Mouse (Mus musculus) stomach, embryonic 14.5 days (tissue): ENCODE measurements around the gene Rftn1. TPM values are rescaled to one million over a fixed set of nuclear protein-coding genes. Genes with fewer than 3 reads are reported as not detected.

Experiments used
- ATAC-seq: fragments of 200-750 bp; cut with Nextera tagmentation; 2 replicates; pipeline ENCODE4 v1.8.0; 2017; ENCODE audit warnings: low read depth, moderate TSS enrichment; ENCODE audit not compliant: insufficient number of reproducible peaks, insufficient read depth, low FRiP score
- H3K27ac ChIP-seq: fragments of 300-500 bp; sonication (generic); 2 replicates; pipeline ENCODE4 v1.5.1; 2014; ENCODE audit warnings: mild to moderate bottlenecking, low read length, moderate library complexity, mixed read lengths
- H3K27me3 ChIP-seq: fragments of 300-500 bp; sonication (generic); 2 replicates; pipeline ENCODE4 v1.6.1; 2014; ENCODE audit warnings: low read length, control low read depth, mixed read lengths; ENCODE audit not compliant: control insufficient read depth, insufficient read depth
- H3K36me3 ChIP-seq: fragments of 300-500 bp; sonication (generic); 2 replicates; pipeline ENCODE4 v1.6.1; 2014; ENCODE audit warnings: mild to moderate bottlenecking, control low read depth, low read length, moderate library complexity, mixed read lengths; ENCODE audit not compliant: control insufficient read depth, insufficient read depth
- H3K4me1 ChIP-seq: fragments of 300-500 bp; sonication (generic); 2 replicates; pipeline ENCODE4 v1.6.1; 2014; ENCODE audit warnings: low read length, control low read depth, mixed read lengths; ENCODE audit not compliant: control insufficient read depth, insufficient read depth
- H3K4me2 ChIP-seq: fragments of 300-500 bp; sonication (generic); replicated peaks from 2 replicates; pipeline ENCODE4 v1.6.1; 2014; ENCODE audit warnings: low read depth, low read length, control low read depth
- H3K4me3 ChIP-seq: fragments of 300-500 bp; sonication (generic); 2 replicates; pipeline ENCODE4 v1.5.1; 2014; ENCODE audit warnings: low read depth, low read length, control low read depth
- H3K9ac ChIP-seq: fragments of 300-500 bp; sonication (generic); replicated peaks from 2 replicates; pipeline ENCODE4 v1.6.1; 2014; ENCODE audit warnings: low read depth, mild to moderate bottlenecking, control low read depth, low read length, moderate library complexity, mixed read lengths
- H3K9me3 ChIP-seq: fragments of 300-500 bp; sonication (generic); 2 replicates; pipeline ENCODE4 v1.6.1; 2016; ENCODE audit warnings: low read depth, low read length, control low read depth; ENCODE audit not compliant: control insufficient read depth
- WGBS: fragments of 180-500 bp; shearing (Covaris S2); extraction: QIAGEN DNeasy Blood & Tissue Kit; methylation state at CpG from one replicate; pipeline ENCODE4 v1.1.7; 2014; 5-methylcytosine and 5-hydroxymethylcytosine counted together
- polyA plus RNA-seq: library from polyadenylated mRNA; unstranded; fragments of >200 nt; fragmentation: Nextera tagmentation; extraction: Ambion mirVana; gene quantifications from 2 replicates; pipeline ENCODE4 v1.2.1, GENCODE M21; 2014

Rftn1 gene
- polyA plus RNA-seq, 1 experiment from 2014 or later, result 9.3 TPM

DNA sequence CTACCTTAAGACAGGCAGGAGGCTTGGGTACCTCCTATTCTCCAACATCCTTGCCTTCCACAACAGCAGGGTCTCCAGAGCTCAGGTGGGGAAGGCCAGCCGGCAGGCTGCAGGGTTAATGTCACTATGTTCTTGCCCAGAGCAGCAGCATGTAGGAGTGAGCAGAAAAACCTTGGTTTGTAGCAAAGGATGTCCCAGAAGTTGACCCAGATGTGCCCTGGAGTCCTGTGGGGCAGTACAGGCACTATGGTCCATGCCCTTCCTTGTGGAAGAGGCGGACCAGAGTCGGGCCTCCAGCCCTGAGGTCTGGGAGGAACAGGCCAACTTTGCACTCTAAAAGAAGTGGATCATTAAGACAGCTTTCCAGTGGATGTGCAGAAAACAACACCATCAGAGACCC is 196.8 kb downstream of the Rftn1 start:
- Histone ChIP-seq H3K36me3 (no peaks in the 10 kb centered on the region), H3K9me3 (no peaks in the 10 kb centered on the region), H3K4me3 (no peak overlapping the region), H3K4me2 (no peak overlapping the region), H3K27me3 (no peaks in the 10 kb centered on the region), H3K27ac (no peak overlapping the region), H3K9ac (no peak overlapping the region), H3K4me1 (no peaks in the 10 kb centered on the region)
- WGBS, result 89% methylated on average over 3 of the region's 3 CpGs
- no peak for ATAC-seq

DNA sequence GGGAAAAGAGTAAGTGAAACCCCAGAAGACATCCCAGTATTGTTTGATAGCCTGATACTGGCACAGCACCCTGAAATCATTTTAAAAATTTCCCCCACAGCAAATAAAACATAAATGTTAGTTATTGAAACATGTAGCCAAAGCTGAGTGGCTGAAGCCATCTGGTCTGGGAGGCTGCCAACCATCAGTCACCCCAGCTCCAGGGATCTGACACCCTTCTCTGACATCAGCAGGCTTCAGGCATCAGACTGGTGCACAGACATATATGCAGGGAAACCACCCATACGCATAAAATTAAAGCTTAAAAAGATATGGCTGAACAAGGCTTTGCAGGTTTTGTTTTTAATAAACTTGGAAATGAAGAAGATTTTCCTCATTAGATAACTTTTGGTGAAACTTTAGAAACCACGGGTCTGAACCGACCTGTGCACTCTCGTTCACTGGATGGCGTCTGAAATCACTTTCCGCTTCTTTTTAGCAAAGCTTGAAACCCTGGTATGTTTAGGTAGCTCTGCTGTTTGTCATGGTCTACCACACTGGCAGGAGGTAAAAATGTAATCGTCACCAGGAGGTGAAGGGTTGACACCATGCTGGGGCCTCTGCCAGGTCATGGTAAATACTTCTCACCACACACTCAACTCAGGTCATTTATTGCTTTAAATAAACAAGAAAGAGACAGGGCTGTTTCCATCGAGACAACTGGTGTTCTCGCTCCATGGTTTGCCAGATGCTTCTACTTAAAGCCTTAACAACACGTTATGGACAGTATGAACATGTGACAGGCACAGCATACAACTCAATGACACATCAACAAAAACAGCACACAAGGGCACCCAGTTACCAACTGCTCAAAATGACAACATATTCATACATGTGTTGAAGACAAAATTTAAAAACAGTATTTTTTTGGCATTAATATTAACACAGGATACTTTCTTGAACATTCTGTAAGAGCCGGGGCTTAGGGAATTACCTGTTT is 197.6 kb downstream of the Rftn1 start:
- ATAC-seq, result no peak
- no peaks in the 10 kb centered on the region for H3K36me3 ChIP-seq
- no peaks in the 10 kb centered on the region for H3K4me1 ChIP-seq
- no peak overlapping the region for H3K27ac ChIP-seq
- no peak overlapping the region for H3K9ac ChIP-seq
- H3K4me3 ChIP-seq, result no peak overlapping the region
- no peak overlapping the region for H3K4me2 ChIP-seq
- no peaks in the 10 kb centered on the region for H3K9me3 ChIP-seq
- WGBS, result 50% methylated on average over 11 of the region's 11 CpGs
- H3K27me3 ChIP-seq, result no peaks in the 10 kb centered on the region

DNA sequence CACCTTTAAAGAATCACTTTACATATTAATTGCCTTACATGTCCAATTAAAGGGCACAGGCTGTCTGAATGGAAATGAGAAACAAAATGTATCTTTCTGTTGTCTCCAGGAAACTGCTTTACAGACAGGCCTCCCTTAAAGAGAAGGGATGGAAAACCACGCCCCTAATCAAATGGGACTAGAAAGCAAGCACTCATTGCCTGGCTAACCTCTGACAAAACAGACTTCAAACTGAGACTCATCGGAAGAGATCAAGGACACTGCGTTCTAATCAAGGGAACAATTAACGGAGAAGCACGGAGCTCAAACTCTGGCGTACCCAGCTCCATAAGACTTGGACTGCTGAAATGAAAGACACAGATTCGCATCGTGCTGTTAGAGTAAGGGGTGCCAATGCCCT is 200.9 kb downstream of the Rftn1 start:
- no peak for ATAC-seq
- no peaks in the 10 kb centered on the region for H3K27me3 ChIP-seq
- WGBS, result 90% methylated on average over 8 of the region's 8 CpGs

DNA sequence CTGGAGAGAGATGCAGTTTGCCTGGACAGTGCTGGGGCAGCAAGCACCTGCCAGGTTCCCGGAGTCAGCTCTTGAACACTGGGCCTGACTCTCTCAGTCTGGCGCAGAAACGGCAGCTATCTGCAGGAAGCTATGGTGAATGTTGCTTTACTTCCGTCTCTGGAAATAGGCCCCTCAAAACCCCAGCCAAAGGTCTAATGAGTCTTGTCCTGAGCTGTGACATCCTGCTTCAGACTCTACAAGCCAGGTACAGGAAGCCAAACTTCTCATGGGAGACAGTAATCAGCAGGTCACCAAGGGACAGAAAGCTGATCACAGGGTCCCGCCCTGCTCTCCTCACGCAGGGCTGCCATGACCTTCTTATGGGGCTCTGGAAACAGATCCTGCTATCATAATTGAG is 203.4 kb downstream of the Rftn1 start:
- no peaks in the 10 kb centered on the region for H3K4me1 ChIP-seq
- no peaks in the 10 kb centered on the region for H3K36me3 ChIP-seq
- no peak overlapping the region for H3K9ac ChIP-seq
- no peaks in the 10 kb centered on the region for H3K9me3 ChIP-seq
- no peaks in the 10 kb centered on the region for H3K27me3 ChIP-seq
- H3K27ac ChIP-seq, result no peak overlapping the region
- ATAC-seq, result no peak
- WGBS, result 87% methylated on average over 6 of the region's 6 CpGs
- H3K4me2 ChIP-seq, result no peak overlapping the region
- no peak overlapping the region for H3K4me3 ChIP-seq

More for the DNA sequence above, 200.9 kb downstream of the Rftn1 start:
- no peaks in the 10 kb centered on the region for H3K4me1 ChIP-seq
- no peak overlapping the region for H3K4me3 ChIP-seq
- H3K36me3 ChIP-seq, result no peaks in the 10 kb centered on the region
- no peaks in the 10 kb centered on the region for H3K9me3 ChIP-seq
- H3K27ac ChIP-seq, result no peak overlapping the region
- no peak overlapping the region for H3K9ac ChIP-seq
- H3K4me2 ChIP-seq, result no peak overlapping the region

DNA sequence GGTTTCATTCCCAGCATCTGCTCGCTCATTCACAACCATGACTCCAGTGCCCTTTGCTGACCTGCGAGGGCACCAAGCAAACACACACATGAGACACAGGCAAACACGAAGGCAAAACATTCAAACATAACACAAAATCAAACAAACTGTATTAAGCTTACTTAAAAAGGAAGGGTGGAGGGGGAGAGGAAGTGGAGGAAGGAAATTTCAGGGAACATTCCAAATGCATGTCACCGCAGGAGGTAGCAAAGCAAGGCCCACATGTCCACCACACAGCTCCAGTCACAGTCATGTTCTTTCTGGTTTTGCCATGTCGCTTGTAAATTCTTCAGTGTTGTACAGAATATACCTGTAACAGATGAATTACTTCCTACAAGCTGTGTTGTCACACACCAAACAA is 207.0 kb downstream of the Rftn1 start:
- no peaks in the 10 kb centered on the region for H3K36me3 ChIP-seq
- peaks cover 4% of the 10 kb centered on the region; the same call in 1 of the 2 replicates for H3K9me3 ChIP-seq
- WGBS, result 71% methylated on average over 5 of the region's 5 CpGs
- no peak overlapping the region for H3K4me3 ChIP-seq
- ATAC-seq, result no peak
- H3K9ac ChIP-seq, result no peak overlapping the region
- no peaks in the 10 kb centered on the region for H3K27me3 ChIP-seq
- no peaks in the 10 kb centered on the region for H3K4me1 ChIP-seq
- no peak overlapping the region for H3K4me2 ChIP-seq
- no peak overlapping the region for H3K27ac ChIP-seq

DNA sequence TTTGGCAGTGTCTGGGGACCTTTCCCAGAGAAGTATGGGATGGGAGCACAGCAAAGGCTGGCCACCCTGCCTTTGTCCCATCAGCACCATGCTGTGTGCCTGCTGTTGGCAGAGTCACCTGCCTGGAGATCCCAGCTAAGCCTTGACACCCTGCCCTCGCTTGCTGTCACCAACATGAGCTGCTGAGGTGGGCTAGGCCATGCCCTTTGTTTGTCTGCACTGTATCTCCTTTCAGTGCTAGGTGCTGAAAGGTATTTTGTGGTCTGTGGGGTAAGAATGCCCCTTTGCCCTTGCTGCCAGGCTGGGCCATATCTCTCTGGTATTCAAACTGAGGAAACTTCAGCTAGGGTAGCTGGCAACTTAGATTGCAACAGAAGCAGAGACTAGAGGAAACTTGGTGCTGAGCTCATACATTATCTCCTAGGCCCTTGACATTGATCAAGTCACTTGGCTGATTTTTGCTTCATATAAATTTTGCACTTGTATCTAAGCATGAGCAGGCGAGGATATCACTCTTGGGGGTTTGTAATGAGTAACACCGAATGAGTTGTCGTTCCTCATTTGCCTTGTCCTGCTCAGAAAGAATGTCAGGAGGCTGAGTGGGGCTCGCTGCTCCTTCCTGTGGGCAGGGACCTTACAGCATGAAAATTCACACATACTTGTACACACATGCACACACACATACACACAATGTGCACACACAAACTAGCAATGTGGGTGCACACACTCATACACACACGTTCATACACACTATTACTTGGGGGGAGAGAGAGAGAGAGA is 207.7 kb downstream of the Rftn1 start:
- Histone ChIP-seq H3K27ac (no peak overlapping the region), H3K4me1 (no peaks in the 10 kb centered on the region), H3K9ac (no peak overlapping the region), H3K4me2 (no peak overlapping the region), H3K27me3 (no peaks in the 10 kb centered on the region), H3K36me3 (no peaks in the 10 kb centered on the region), H3K9me3 (peaks cover 4% of the 10 kb centered on the region; the same call in 1 of the 2 replicates), H3K4me3 (no peak overlapping the region)
- 78% methylated on average over 6 of the region's 6 CpGs for WGBS
- no peak for ATAC-seq

DNA sequence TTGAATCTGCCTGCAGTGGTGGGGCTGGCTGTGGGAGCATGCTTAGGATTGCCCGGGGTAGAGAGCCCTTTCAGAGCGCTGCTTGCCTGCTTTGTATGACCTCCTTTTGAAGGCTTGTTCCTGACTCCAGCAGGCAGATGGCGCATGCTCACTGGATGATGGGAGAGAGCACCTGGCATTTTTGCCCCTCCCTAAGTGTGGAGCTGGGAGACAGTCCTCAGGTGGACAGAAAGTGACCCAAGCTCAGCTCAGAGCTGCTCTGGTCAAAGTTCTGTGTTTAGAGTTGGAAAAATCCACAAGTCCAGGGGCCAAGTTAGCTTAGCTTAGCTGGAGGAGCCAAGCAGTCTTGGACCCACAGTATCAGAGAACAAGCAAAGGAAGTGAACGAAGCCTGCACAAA is 208.9 kb downstream of the Rftn1 start:
- Histone ChIP-seq H3K4me2 (no peak overlapping the region), H3K4me1 (no peaks in the 10 kb centered on the region), H3K36me3 (no peaks in the 10 kb centered on the region), H3K27me3 (no peaks in the 10 kb centered on the region), H3K9ac (no peak overlapping the region), H3K27ac (no peak overlapping the region), H3K9me3 (peaks cover 4% of the 10 kb centered on the region; the same call in 1 of the 2 replicates), H3K4me3 (no peak overlapping the region)
- no peak for ATAC-seq
- WGBS, result 84% methylated on average over 4 of the region's 4 CpGs

DNA sequence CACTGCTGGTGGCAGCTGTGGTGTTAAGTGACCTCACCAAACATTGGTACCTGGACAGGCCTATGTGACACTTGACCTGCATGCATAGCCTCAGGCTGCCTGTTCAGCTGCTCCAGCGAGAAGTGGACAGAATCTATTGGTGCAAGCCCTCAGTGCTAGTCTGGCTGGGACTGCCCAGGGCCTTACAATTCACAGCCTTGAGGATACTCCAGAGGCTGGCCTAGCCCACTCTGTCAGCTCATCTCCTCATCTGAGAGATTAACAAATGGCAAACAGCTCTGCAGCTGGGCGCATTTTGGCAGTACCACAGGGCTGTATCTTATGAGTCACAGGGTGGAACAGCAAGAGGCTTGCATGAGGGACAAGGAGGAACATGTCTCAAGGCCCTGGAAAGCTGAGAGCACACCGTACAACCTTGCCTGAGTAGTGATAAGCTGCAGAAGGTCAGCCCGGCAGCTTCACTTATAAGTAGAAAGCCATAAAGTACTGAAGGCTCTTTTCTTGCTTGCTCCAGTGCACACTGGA is 210.7 kb downstream of the Rftn1 start:
- H3K27me3 ChIP-seq, result no peaks in the 10 kb centered on the region
- H3K4me3 ChIP-seq, result no peak overlapping the region
- H3K4me2 ChIP-seq, result no peak overlapping the region
- no peaks in the 10 kb centered on the region for H3K4me1 ChIP-seq
- H3K9ac ChIP-seq, result no peak overlapping the region
- H3K9me3 ChIP-seq, result peaks cover 4% of the 10 kb centered on the region; the same call in 1 of the 2 replicates
- H3K36me3 ChIP-seq, result no peaks in the 10 kb centered on the region
- 0 out of 2 replicates have a peak, but pooled peaks have one; percentile 33 for ATAC-seq
- 92% methylated on average over 4 of the region's 4 CpGs for WGBS
- no peak overlapping the region for H3K27ac ChIP-seq
